Mouse (Mus musculus) heart, embryonic 14.5 days (tissue): Measurements from ENCODE around the gene 8030474K03Rik. TPM values are rescaled to one million over a fixed set of nuclear protein-coding genes. Genes with fewer than 3 reads are reported as not detected.

Source experiments
- ATAC-seq: fragments of 200-750 bp; cut with Nextera tagmentation; 2 replicates; pipeline ENCODE4 v1.8.0; 2017; ENCODE audit warnings: low read depth, moderate TSS enrichment; ENCODE audit not compliant: insufficient number of reproducible peaks, insufficient read depth, low FRiP score
- H3K27ac ChIP-seq, 2 experiments: fragments of 200-500 bp in 1 of 2; fragments of 300-500 bp in 1 of 2; sonication (generic) in 1 of 2; replicated peaks in 1 of 2; 2 replicates each; pipeline ENCODE4 v1.5.1; 2012 to 2014; ENCODE audit warnings: low read depth in 2 of 2, low read length in 2 of 2, control low read depth in 1 of 2, mild to moderate bottlenecking in 1 of 2, mixed read lengths in 1 of 2; ENCODE audit not compliant: control insufficient read depth in 1 of 2, insufficient read depth in 1 of 2
- H3K27me3 ChIP-seq: fragments of 300-500 bp; sonication (generic); 2 replicates; pipeline ENCODE4 v1.6.1; 2014; ENCODE audit warnings: mild to moderate bottlenecking, low read length, control low read depth; ENCODE audit not compliant: control insufficient read depth, insufficient read depth
- H3K36me3 ChIP-seq: fragments of 300-500 bp; sonication (generic); 2 replicates; pipeline ENCODE4 v1.6.1; 2014; ENCODE audit warnings: mild to moderate bottlenecking, control low read depth, low read length, mixed read lengths; ENCODE audit not compliant: control insufficient read depth, insufficient read depth
- H3K4me1 ChIP-seq, 2 experiments: fragments of 200-500 bp in 1 of 2; fragments of 300-500 bp in 1 of 2; sonication (generic) in 1 of 2; 2 replicates each; pipeline ENCODE4 v1.6.1; 2012 to 2014; ENCODE audit warnings: low read length in 2 of 2, control low read depth in 1 of 2, mixed read lengths in 1 of 2; ENCODE audit not compliant: control insufficient read depth in 2 of 2, insufficient read depth in 2 of 2
- H3K4me2 ChIP-seq: fragments of 300-500 bp; sonication (generic); 2 replicates; pipeline ENCODE4 v1.6.1; 2014; ENCODE audit warnings: mild to moderate bottlenecking, low read length
- H3K4me3 ChIP-seq, 2 experiments: fragments of 200-500 bp in 1 of 2; fragments of 300-500 bp in 1 of 2; sonication (generic) in 1 of 2; 2 replicates each; pipeline ENCODE4 v1.5.1; 2012 to 2014; ENCODE audit warnings: low read length in 2 of 2, mild to moderate bottlenecking in 2 of 2, control low read depth in 1 of 2, low read depth in 1 of 2, moderate library complexity in 1 of 2; ENCODE audit not compliant: control insufficient read depth in 1 of 2, insufficient read depth in 1 of 2
- H3K9ac ChIP-seq: fragments of 300-500 bp; sonication (generic); 2 replicates; pipeline ENCODE4 v1.6.1; 2014; ENCODE audit warnings: mild to moderate bottlenecking, low read length
- H3K9me3 ChIP-seq: fragments of 300-500 bp; sonication (generic); 2 replicates; pipeline ENCODE4 v1.6.1; 2016; ENCODE audit warnings: low read length, control low read depth; ENCODE audit not compliant: control insufficient read depth
- WGBS: fragments of 180-500 bp; shearing (Covaris S2); extraction: QIAGEN DNeasy Blood & Tissue Kit; methylation state at CpG from one replicate; pipeline ENCODE4 v1.1.7; 2014; 5-methylcytosine and 5-hydroxymethylcytosine counted together
- polyA plus RNA-seq: library from polyadenylated mRNA; unstranded; fragments of >200 nt; fragmentation: Nextera tagmentation; extraction: Ambion mirVana; gene quantifications from 2 replicates; pipeline ENCODE4 v1.2.1, GENCODE M21; 2014

The 8030474K03Rik gene
- polyA plus RNA-seq, result 0.27 TPM in 1 of 2 replicates, not detected in the other

DNA sequence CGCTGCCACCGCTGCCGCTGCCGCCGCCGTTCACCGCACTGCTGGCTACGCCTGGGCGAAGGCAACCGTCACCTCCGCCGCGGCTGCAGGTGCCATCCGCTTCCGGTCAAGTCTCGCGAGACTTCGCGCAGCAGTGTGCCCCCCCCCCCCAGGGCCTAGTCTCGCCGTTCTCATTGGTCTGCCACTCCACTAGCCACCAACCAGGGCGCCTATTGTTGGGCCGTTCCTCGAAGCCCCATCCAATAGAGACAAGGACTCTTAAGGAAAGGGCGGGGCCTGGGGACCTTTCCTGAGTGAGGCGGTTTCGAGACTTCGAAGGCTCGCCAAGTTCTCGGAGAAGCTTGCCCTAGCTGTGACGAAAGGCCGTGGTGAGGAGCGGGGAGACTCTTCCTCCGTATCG is at the start of gene 8030474K03Rik, which contains the start of gene Gm4779:
Gene 8030474K03Rik (plus strand): TSS at position 315 of the 400 bp plus-strand sequence.
Gene Gm4779 (minus strand): TSS at position 82 of the 400 bp plus-strand sequence.
- Histone ChIP-seq H3K9me3 (0 out of 2 replicates have a peak, but pooled peaks cover 6% of the 10 kb centered on the region), H3K4me3 (no peak within 1 kb of the TSS), H3K4me1 (no peaks in the 10 kb centered on the region), H3K27me3 (no peaks in the 10 kb centered on the region; the same call in 1 of the 2 replicates), H3K27ac (no peak within 1 kb of the TSS), H3K9ac (no peak within 1 kb of the TSS), H3K36me3 (no peaks in the 10 kb centered on the region), H3K4me2 (no peak within 1 kb of the TSS)
- WGBS, result 90% methylated on average over 35 of the region's 35 CpGs
- 0 out of 2 replicates have a peak, but pooled peaks have one; percentile 23 for ATAC-seq

DNA sequence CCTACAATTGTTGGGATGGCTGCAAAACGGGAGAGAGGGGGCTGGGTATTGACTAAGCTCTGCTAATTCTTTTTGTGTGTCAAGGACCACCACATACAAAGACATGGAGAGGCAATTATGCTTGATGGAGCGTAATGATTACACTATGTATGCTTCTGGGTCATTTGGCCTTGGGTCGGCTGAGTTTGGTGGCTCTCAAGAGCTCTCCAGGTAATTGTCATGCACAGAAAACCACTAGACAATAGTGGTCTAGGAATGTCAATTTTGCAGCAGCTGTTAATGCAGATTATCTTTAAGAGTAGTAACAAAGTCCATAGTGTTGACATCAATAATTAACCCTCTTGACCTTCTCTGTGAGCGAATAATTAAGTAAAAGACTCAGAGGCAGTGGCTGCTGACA is 44.3 kb upstream of the 8030474K03Rik start:
- Histone ChIP-seq H3K9ac (no peak overlapping the region), H3K36me3 (no peaks in the 10 kb centered on the region), H3K9me3 (no peaks in the 10 kb centered on the region), H3K4me1 (no peaks in the 10 kb centered on the region), H3K4me3 (no peak overlapping the region), H3K27ac (no peak overlapping the region), H3K4me2 (no peak overlapping the region), H3K27me3 (no peaks in the 10 kb centered on the region)
- ATAC-seq, result no peak
- 64% methylated on average over 4 of the region's 4 CpGs for whole genome bisulfite sequencing

DNA sequence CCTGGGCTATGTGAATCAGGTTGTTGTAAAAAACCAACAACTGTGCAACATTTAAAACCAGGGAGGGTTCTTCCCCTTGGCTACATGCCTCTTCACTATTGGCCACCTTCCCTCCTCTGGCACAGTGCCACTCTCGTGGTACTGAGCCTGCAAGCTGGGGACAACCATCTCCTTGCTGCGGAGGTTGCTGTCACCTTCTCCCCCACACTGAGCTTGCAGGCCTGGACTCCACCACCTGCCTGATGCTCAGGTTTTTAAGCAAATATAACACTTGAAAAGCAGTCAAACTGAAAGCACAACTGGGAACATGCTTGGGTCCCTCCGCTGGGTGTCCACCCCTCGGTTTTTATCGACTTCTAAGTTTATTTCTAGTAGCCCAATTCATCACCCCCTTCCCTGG is 40.0 kb upstream of the 8030474K03Rik start:
- no peaks in the 10 kb centered on the region for H3K27me3 ChIP-seq
- 61% methylated on average over 5 of the region's 5 CpGs for WGBS
- H3K9ac ChIP-seq, result no peak overlapping the region
- H3K9me3 ChIP-seq, result no peaks in the 10 kb centered on the region
- no peak for ATAC-seq
- H3K4me1 ChIP-seq, result no peaks in the 10 kb centered on the region
- H3K36me3 ChIP-seq, result no peaks in the 10 kb centered on the region
- no peak overlapping the region for H3K27ac ChIP-seq
- no peak overlapping the region for H3K4me2 ChIP-seq
- H3K4me3 ChIP-seq, result no peak overlapping the region

DNA sequence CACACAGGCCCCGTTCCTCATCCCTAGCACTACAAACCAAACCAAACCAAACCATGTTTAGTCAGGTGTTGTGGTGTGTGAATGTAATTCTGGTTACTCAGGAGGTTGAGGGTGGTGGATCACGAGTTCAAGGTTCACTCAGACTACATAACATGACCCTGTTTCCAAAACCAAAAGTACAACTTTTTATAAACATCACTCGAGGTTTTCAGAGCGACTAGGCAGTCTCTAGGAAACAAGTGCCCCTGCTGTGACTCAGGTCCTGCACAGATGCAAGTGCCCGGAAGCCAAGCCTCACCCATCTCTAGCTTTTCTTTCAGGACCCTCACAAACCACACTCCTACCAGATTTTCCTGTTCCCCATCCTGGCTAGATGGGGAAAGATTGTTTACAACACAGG is 29.8 kb upstream of the 8030474K03Rik start:
- Histone ChIP-seq H3K27me3 (no peaks in the 10 kb centered on the region), H3K4me1 (no peaks in the 10 kb centered on the region), H3K36me3 (no peaks in the 10 kb centered on the region), H3K9me3 (no peaks in the 10 kb centered on the region), H3K9ac (no peak overlapping the region), H3K27ac (no peak overlapping the region), H3K4me2 (no peak overlapping the region), H3K4me3 (no peak overlapping the region)
- ATAC-seq, result no peak
- WGBS, result 70% methylated on average over 5 of the region's 5 CpGs

DNA sequence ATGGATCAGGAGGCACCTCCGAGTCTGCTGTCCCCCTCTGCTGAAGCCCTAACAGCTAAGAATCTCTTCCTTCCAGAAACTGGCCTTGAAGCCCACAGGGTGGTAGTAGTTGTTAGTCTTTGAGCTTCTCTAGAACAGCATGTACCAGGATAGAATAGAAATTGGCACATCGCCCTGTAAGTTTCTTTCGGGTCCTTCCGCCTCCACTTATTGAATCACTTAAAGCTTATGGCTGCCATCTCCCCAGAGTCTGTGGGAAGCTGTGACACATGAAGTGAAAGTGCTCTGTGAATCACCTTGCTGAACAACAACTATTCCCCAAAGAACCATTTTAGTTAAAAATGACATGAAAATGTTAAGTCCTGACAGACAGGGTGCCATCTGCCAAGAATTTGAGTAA is 29.3 kb upstream of the 8030474K03Rik start:
- Histone ChIP-seq H3K4me3 (no peak overlapping the region), H3K4me2 (no peak overlapping the region), H3K27ac (no peak overlapping the region), H3K9ac (no peak overlapping the region), H3K9me3 (no peaks in the 10 kb centered on the region), H3K27me3 (no peaks in the 10 kb centered on the region), H3K4me1 (no peaks in the 10 kb centered on the region), H3K36me3 (no peaks in the 10 kb centered on the region)
- ATAC-seq, result no peak
- WGBS, result 74% methylated on average over 4 of the region's 4 CpGs

DNA sequence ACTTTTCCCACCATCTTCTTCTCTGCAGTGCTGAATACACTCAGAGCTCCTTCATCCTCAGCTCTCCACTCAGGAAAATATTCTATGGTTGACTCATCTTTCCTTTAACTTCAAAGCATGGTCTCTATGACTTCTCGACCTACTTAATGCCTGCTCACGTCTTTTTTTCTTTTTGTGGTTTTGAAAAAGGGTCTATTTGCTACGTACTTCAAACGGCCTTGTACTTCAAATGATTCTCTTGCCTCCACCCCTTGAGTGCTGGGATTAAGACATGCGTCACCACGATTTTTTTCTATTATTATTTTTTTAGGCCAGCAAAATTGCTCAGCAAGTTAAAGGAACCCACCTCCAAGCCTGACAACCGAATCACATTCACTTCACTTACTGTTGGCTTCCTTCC is 27.2 kb upstream of the 8030474K03Rik start:
- Histone ChIP-seq H3K36me3 (no peaks in the 10 kb centered on the region), H3K4me2 (no peak overlapping the region), H3K4me1 (no peaks in the 10 kb centered on the region), H3K9ac (no peak overlapping the region), H3K27me3 (no peaks in the 10 kb centered on the region), H3K4me3 (no peak overlapping the region), H3K27ac (no peak overlapping the region), H3K9me3 (no peaks in the 10 kb centered on the region)
- ATAC-seq, result no peak
- 62% methylated on average over 7 of the region's 7 CpGs for WGBS

DNA sequence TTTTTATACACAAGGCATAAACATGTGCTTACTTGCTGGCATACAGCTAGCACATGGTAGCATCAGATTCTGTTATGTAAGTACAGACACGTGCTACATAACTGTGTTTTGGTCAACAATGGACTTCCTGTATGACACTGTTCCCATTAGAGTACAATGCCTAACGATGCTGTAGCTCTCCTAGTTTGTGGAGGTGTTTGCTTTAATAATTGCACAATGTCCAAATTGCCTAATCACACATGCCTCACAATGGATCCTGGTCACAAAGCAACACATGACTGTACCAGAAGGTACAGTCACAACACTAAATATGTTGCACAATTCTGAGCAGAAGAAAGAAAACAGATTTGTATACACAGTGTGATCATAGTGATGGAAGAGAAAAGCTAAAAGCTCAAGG is 25.0 kb upstream of the 8030474K03Rik start:
- Histone ChIP-seq H3K27ac (no peak overlapping the region), H3K27me3 (peaks cover 2% of the 10 kb centered on the region; the same call in 1 of the 2 replicates), H3K4me3 (no peak overlapping the region), H3K4me2 (no peak overlapping the region), H3K36me3 (no peaks in the 10 kb centered on the region), H3K9ac (no peak overlapping the region), H3K4me1 (no peaks in the 10 kb centered on the region), H3K9me3 (no peaks in the 10 kb centered on the region)
- ATAC-seq, result no peak
- 45% methylated on average over 2 of the region's 2 CpGs for WGBS

DNA sequence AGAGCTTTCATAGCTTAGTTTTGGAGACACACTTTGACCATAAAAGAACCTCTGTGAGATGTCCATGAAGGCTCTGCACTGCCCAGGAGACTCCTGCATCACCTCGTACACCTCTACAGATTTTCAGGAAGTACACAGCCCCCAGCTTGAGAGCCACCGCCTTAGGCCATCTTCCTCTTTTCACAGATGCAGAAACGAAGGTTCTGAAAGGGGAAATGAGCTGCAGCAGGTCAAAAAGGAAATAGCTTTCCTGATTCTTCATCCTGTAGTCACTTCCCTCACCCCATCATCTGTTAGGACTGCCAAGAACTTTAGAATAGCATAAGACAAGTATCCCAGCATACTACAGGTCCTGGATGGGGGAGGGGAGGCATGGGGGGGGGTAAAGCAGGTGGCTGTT is 24.1 kb upstream of the 8030474K03Rik start:
- H3K27ac ChIP-seq, result no peak overlapping the region
- 54% methylated on average over 3 of the region's 3 CpGs for WGBS
- no peaks in the 10 kb centered on the region for H3K36me3 ChIP-seq
- no peak overlapping the region for H3K9ac ChIP-seq
- no peak for ATAC-seq
- H3K9me3 ChIP-seq, result no peaks in the 10 kb centered on the region
- H3K4me2 ChIP-seq, result no peak overlapping the region
- peaks cover 2% of the 10 kb centered on the region; the same call in 1 of the 2 replicates for H3K27me3 ChIP-seq
- H3K4me3 ChIP-seq, result no peak overlapping the region
- no peaks in the 10 kb centered on the region for H3K4me1 ChIP-seq
